Mouse (Mus musculus) cortical plate, adult 2 months (tissue): ENCODE measurements around the gene Emilin2.

Source experiments
- CTCF ChIP-seq: fragments of 200-500 bp; IDR thresholded peaks from 2 replicates; pipeline ENCODE4 v1.5.1; 2011; ENCODE audit warnings: mild to moderate bottlenecking, control low read depth, low read length; ENCODE audit not compliant: insufficient read depth; ENCODE audit errors: extremely low read depth
- POLR2A ChIP-seq: fragments of 200-500 bp; IDR thresholded peaks from 2 replicates; pipeline ENCODE4 v1.6.1; 2011; ENCODE audit warnings: mild to moderate bottlenecking, low read length, control low read depth; ENCODE audit not compliant: insufficient read depth; ENCODE audit errors: extremely low read depth

- TF ChIP-seq CTCF: no peak
- TF ChIP-seq POLR2A: no peak
These were observed 98.1 kb downstream of the Emilin2 start for GRCm38 (mm10) chr17:71213666-71214065.
